Mouse (Mus musculus) urinary bladder, adult 2 months (tissue): Measurements from ENCODE around the gene Olfr161. TPM values are rescaled to one million over a fixed set of nuclear protein-coding genes. Genes with fewer than 3 reads are reported as not detected.
"Not testable (repeated sequence)": the region's sequence is repeated elsewhere in the genome, so short reads cannot be mapped to it uniquely, and the experiment has no call there.

Source experiments
- DNase-seq: peaks from one replicate; pipeline ENCODE4 v3.0.0; 2022; ENCODE audit warnings: low spot score
- polyA plus RNA-seq: library from polyadenylated mRNA; depleted of rRNA; stranded (reverse); fragments of >200 nt; gene quantifications from 2 replicates; pipeline ENCODE4 v1.2.3, GENCODE M21; 2012; rRNA removed

Olfr161 gene
- polyA plus RNA-seq: not detected in 2 replicates

DNA sequence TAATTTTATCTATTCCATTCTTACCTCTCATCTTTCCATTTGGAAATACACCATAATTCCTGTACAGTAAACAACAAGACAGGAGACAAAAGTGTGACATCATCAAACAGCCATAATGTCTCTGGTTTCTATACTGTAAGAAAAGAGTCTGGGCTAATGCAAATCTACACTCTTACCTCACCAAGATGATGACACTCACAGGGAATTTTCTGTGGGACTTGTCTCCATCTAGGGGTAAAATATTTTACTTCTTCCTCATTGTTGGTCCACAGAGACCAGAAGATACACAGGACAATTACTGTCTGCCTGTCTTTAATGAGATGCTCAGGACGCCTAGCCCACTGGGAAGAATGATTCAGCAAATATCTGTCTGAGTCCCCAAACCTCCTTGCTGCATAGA is at the start of gene Olfr161:
Gene Olfr161, plus strand, starts transcription at position 352 of the 400 bp plus-strand sequence.
- DNase-seq: no peak

DNA sequence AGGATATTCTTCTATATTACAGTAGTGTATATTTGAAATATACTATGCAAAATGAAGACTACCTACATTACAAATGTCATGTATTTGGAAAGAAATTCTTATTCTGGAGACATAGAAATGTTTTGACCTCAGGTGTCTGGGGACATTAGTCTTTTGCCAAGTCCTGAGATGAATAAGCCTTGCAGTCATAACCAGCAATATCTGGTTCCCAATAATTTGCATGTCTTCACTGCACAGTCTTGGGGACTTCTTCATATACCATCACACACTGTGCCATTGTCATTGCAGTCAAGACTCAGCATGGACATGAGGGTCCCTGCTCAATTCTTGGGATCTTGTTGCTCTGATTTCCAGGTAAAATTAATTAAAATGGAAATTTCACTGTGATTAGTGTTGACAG is 27.3 kb upstream of the Olfr161 start:
- no peak for DNase-seq

DNA sequence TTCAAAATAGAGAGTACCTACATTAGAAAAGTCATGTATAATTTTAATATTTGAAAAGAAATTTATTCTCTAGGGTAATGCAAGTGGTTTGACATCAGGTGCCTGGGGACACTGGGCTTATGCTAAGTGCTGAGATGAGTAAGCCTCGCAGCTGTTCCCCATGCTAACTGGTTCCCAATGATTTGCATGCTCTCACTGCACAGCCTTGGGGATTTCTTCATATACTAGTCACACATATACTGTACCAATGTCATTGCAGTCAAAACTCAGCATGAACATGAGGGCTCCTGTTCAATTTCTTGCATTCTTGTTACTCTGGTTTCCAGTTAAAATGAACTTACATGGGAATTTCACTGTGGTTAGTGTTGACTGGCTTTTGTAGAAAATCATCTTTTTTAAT is 13.2 kb upstream of the Olfr161 start:
- not testable (repeated sequence) for DNase-seq

DNA sequence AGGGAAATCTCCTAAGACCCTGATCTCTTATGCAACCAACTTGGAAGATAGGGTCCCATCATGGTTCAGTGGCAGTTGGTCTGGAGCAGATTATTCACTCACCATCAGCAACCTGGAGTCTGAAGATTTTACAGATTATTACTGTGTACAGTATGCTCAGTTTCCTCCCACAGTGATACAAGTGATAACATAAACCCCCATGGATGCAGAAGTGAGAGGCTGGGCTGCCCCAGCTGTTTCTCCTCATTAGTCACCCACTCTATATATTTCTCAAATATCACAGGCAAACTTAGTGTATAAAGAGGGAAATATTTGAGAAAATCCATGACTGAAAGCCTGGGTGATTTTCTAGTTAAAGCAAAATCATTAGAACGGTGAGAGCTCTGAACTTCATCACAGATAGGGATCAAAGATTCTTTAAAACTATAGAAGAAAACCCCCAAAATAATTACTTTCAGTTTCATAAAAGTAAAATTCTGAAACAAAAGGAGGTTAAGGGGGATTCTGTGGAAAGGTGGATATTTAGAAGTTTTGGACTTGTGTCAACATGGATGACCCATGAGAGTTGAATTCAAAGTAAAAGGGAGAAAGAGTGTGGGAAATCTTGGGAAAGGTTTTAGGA is 12.5 kb upstream of the Olfr161 start:
- DNase-seq: not testable (repeated sequence)

DNA sequence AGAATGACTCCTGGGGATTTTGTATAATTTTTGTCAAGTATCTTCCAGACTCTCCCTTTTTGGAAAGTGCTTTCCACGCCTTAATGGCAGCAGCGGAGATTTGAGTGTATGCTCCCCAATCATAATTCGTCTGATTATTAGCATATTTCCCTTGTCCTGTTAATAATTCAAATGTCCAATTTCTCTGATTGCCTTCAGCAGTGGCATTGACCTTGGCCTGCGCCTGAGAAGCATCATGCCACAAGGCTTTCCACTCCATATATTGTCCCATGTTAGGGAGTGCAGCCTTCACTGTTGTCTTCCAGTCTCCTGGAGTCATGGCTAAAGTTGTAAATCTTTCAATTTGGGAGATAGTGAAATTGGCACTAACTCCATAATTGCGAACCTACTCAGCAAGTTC is 40.5 kb downstream of the Olfr161 start:
- not testable (repeated sequence) for DNase-seq

DNA sequence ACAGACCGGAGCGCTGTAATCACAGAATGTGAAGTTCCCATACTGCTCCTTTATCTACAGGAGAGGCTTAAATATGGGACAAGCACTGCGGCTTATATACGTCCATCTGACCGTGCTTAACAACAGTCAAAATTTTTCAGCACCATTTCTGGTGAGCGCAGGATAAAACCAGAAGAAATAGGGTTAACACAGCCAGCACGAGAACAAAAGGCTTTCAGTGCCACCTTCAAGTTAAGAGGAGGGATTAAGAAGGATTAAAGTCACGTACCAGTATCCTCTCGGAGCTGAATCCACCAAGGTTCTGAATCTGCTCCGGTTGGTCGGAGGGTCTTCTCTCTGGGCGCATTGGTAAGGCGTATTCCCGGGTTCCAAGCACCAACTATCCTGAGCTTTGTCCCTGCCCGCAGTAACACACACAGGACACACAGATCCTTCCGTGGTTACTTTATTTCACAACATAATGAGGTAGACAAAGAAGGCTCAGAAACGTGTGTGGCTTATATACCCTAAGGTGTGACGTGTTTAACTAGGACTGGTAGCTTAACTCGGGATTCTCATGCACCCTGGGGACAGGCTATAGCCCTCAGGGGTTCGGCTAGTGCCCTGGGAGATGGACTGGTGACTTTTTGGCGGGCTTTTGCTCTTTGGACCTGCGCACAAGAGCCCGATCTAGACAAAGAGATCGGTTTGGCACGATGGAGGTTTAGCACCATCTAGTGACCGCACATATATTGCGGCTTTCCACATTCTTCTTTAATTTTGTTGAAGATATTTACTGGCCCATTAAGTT is 41.9 kb downstream of the Olfr161 start:
- not testable (repeated sequence) for DNase-seq

Other genes with a start within 250 kb of the Olfr161 start
- 0.22 and 0.29 TPM in 2 replicates for gene Mefv, start 127.1 kb downstream of the Olfr161 start, polyA plus RNA-seq
- 19.3 and 20.8 TPM in 2 replicates for gene Zfp263, start 153.1 kb downstream of the Olfr161 start, polyA plus RNA-seq
- 0.07 TPM in 1 of 2 replicates, not detected in the other for gene Olfr15, start 239.8 kb downstream of the Olfr161 start, polyA plus RNA-seq